Mouse (Mus musculus): ENCODE data around the gene Sptan1. TPM values are rescaled to one million over a fixed set of nuclear protein-coding genes. Genes with fewer than 3 reads are reported as not detected.

Gene Sptan1
- polyA plus RNA-seq, 1 experiment from 2014 or later = 58.6 TPM

- H3K9ac ChIP-seq (ENCODE audit: low read depth, low read length) = no peak overlapping the region
- no peaks in the 10 kb centered on the region for H3K36me3 ChIP-seq (ENCODE audit: control insufficient read depth, insufficient read depth)
- no peak overlapping the region for H3K4me2 ChIP-seq (replicated peaks; ENCODE audit: low read depth)
- H3K27me3 ChIP-seq (replicated peaks; ENCODE audit: control insufficient read depth, insufficient read depth, low read length) = no peaks in the 10 kb centered on the region
- H3K9me3 ChIP-seq (ENCODE audit: control insufficient read depth) = no peaks in the 10 kb centered on the region
- TF ChIP-seq CTCF (IDR thresholded peaks at IDR 0.05; ENCODE audit: low read depth) = no peak
- 96% methylated on average over 10 of the region's 10 CpGs for WGBS
- no peak for ATAC-seq
- no peak overlapping the region for H3K4me3 ChIP-seq (ENCODE audit: low read depth, low read length)
- no peak overlapping the region for H3K27ac ChIP-seq (ENCODE audit: low read depth, low read length)
- H3K4me1 ChIP-seq (replicated peaks; ENCODE audit: control insufficient read depth, insufficient read depth, low read length) = no peaks in the 10 kb centered on the region
These were observed 73.0 kb downstream of the Sptan1 start for GRCm38 (mm10) chr2:30038370-30038769.

GRCm38 (mm10) chr2:30039687-30040086 is 74.3 kb downstream of the Sptan1 start:
- Histone ChIP-seq H3K9me3 (ENCODE audit: control insufficient read depth) (no peaks in the 10 kb centered on the region), H3K27me3 (replicated peaks; ENCODE audit: control insufficient read depth, insufficient read depth, low read length) (no peaks in the 10 kb centered on the region), H3K4me3 (ENCODE audit: low read depth, low read length) (no peak overlapping the region), H3K9ac (ENCODE audit: low read depth, low read length) (no peak overlapping the region), H3K4me2 (replicated peaks; ENCODE audit: low read depth) (no peak overlapping the region), H3K4me1 (replicated peaks; ENCODE audit: control insufficient read depth, insufficient read depth, low read length) (no peaks in the 10 kb centered on the region), H3K36me3 (ENCODE audit: control insufficient read depth, insufficient read depth) (no peaks in the 10 kb centered on the region), H3K27ac (ENCODE audit: low read depth, low read length) (no peak overlapping the region)
- no peak for TF ChIP-seq CTCF (IDR thresholded peaks at IDR 0.05; ENCODE audit: low read depth)
- no peak for ATAC-seq

- no peaks in the 10 kb centered on the region for H3K9me3 ChIP-seq (ENCODE audit: control insufficient read depth)
- H3K4me1 ChIP-seq (replicated peaks; ENCODE audit: control insufficient read depth, insufficient read depth, low read length) = no peaks in the 10 kb centered on the region
- no peak overlapping the region for H3K4me2 ChIP-seq (replicated peaks; ENCODE audit: low read depth)
- H3K9ac ChIP-seq (ENCODE audit: low read depth, low read length) = no peak overlapping the region
- H3K27ac ChIP-seq (ENCODE audit: low read depth, low read length) = no peak overlapping the region
- ATAC-seq = peak; percentile 34; the same call in 1 of the 2 replicates
- no peaks in the 10 kb centered on the region for H3K36me3 ChIP-seq (ENCODE audit: control insufficient read depth, insufficient read depth)
- H3K4me3 ChIP-seq (ENCODE audit: low read depth, low read length) = no peak overlapping the region
- peak; percentile 92 for TF ChIP-seq CTCF (IDR thresholded peaks at IDR 0.05; ENCODE audit: low read depth)
- 6% methylated on average over 4 of the region's 4 CpGs for WGBS
- H3K27me3 ChIP-seq (replicated peaks; ENCODE audit: control insufficient read depth, insufficient read depth, low read length) = no peaks in the 10 kb centered on the region
These were observed 77.1 kb downstream of the Sptan1 start for GRCm38 (mm10) chr2:30042445-30042844.

- H3K27ac ChIP-seq (ENCODE audit: low read depth, low read length) = no peak overlapping the region
- H3K27me3 ChIP-seq (replicated peaks; ENCODE audit: control insufficient read depth, insufficient read depth, low read length) = no peaks in the 10 kb centered on the region
- no peaks in the 10 kb centered on the region for H3K4me1 ChIP-seq (replicated peaks; ENCODE audit: control insufficient read depth, insufficient read depth, low read length)
- H3K4me3 ChIP-seq (ENCODE audit: low read depth, low read length) = no peak overlapping the region
- ATAC-seq = no peak
- 88% methylated on average over 5 of the region's 5 CpGs for WGBS
- H3K4me2 ChIP-seq (replicated peaks; ENCODE audit: low read depth) = no peak overlapping the region
- no peak for TF ChIP-seq CTCF (IDR thresholded peaks at IDR 0.05; ENCODE audit: low read depth)
- H3K36me3 ChIP-seq (ENCODE audit: control insufficient read depth, insufficient read depth) = no peaks in the 10 kb centered on the region
- no peak overlapping the region for H3K9ac ChIP-seq (ENCODE audit: low read depth, low read length)
- no peaks in the 10 kb centered on the region for H3K9me3 ChIP-seq (ENCODE audit: control insufficient read depth)
These were observed 79.2 kb downstream of the Sptan1 start for GRCm38 (mm10) chr2:30044550-30044949.

- no peak overlapping the region for H3K4me3 ChIP-seq (ENCODE audit: low read depth, low read length)
- ATAC-seq = no peak
- WGBS = 93% methylated on average over 6 of the region's 6 CpGs
- no peaks in the 10 kb centered on the region for H3K4me1 ChIP-seq (replicated peaks; ENCODE audit: control insufficient read depth, insufficient read depth, low read length)
- H3K9ac ChIP-seq (ENCODE audit: low read depth, low read length) = no peak overlapping the region
- no peaks in the 10 kb centered on the region for H3K9me3 ChIP-seq (ENCODE audit: control insufficient read depth)
- no peaks in the 10 kb centered on the region for H3K27me3 ChIP-seq (replicated peaks; ENCODE audit: control insufficient read depth, insufficient read depth, low read length)
- no peak for TF ChIP-seq CTCF (IDR thresholded peaks at IDR 0.05; ENCODE audit: low read depth)
- H3K36me3 ChIP-seq (ENCODE audit: control insufficient read depth, insufficient read depth) = no peaks in the 10 kb centered on the region
- no peak overlapping the region for H3K27ac ChIP-seq (ENCODE audit: low read depth, low read length)
- no peak overlapping the region for H3K4me2 ChIP-seq (replicated peaks; ENCODE audit: low read depth)
These were observed 81.8 kb downstream of the Sptan1 start for GRCm38 (mm10) chr2:30047127-30047526.

- Histone ChIP-seq H3K4me1 (replicated peaks; ENCODE audit: control insufficient read depth, insufficient read depth, low read length) (no peaks in the 10 kb centered on the region), H3K4me2 (replicated peaks; ENCODE audit: low read depth) (peak overlapping the region; percentile 63), H3K9me3 (ENCODE audit: control insufficient read depth) (no peaks in the 10 kb centered on the region), H3K36me3 (ENCODE audit: control insufficient read depth, insufficient read depth) (no peaks in the 10 kb centered on the region), H3K27me3 (replicated peaks; ENCODE audit: control insufficient read depth, insufficient read depth, low read length) (no peaks in the 10 kb centered on the region), H3K9ac (ENCODE audit: low read depth, low read length) (peak overlapping the region; percentile 59; the same call in 1 of the 2 replicates), H3K27ac (ENCODE audit: low read depth, low read length) (no peak overlapping the region), H3K4me3 (ENCODE audit: low read depth, low read length) (peak overlapping the region; percentile 49)
- 55% methylated on average over 11 of the region's 11 CpGs for WGBS
- no peak for TF ChIP-seq CTCF (IDR thresholded peaks at IDR 0.05; ENCODE audit: low read depth)
- ATAC-seq = no peak
These were observed 82.7 kb downstream of the Sptan1 start for GRCm38 (mm10) chr2:30048101-30048501.
